8 mouse cellular contexts compared by ENCODE assay signal in the genomic region with DNA sequence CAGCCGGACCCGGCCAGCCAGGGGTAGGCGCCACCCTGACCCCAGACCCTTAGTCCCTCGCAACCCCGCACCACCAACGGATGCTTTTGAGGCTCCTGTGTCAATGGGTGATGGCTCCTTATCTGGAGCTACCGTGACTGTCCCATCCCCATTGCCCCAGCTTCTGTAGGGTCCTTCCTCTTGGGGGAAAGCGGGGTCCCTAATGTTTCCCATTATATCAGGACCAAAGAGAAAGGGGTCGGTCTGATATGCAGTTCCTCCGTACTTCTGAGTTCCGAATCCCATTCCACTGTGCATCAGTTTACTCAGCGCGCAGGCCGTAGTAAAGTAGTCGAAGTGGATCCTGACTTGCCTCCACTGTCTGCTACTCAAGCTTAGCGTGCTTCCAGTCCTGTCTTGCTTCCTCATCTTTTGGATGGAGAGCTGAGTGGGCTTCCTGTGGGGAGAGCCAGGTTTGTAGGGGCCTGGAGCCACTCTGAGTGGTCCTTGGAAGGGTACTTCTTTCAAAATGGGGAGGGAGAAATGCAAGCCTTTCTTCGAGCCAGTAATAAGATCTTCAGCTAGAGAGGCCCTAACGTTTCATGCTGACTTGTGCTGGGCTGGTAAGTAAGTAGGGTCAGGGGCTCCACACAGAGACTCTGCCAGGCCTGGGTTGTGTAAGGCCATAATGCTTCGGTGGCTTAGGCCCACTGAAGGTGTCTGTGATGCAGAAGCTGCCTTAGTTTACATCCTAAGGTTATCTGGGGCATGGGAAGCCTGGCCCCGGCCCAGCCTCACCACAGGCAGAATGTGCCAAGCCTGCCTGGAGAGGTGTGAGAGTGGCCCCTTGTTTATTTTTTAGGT.
DNase-seq lines count a peak whose midpoint lies in the region; ATAC-seq and TF ChIP-seq lines count a peak whose summit lies in the region.

No protein-coding gene starts in this region.

- H3K27ac ChIP-seq in kidney, embryonic 15.5 days: peak overlapping the region; percentile 86
- H3K27ac ChIP-seq in cortical plate, adult 2 months (ENCODE audit: insufficient read depth, low read length): 0 out of 2 replicates have a peak overlapping the region, but pooled peaks have one; percentile 52
- peak overlapping the region; percentile 56; the same call in 1 of the 2 replicates for H3K27ac ChIP-seq in hindbrain, postnatal 0 days

- peak overlapping the region; percentile 83 for H3K9ac ChIP-seq in kidney, embryonic 15.5 days
- H3K9ac ChIP-seq in hindbrain, postnatal 0 days (replicated peaks; ENCODE audit: low read length): peak overlapping the region; percentile 67

- WGBS in kidney, embryonic 15.5 days: 1% methylated on average over 20 of the region's 20 CpGs
- 10% methylated on average over 20 of the region's 20 CpGs for WGBS in hindbrain, postnatal 0 days

- no peak for TF ChIP-seq POLR2A in cortical plate, adult 2 months (IDR thresholded peaks at IDR 0.05; ENCODE audit: extremely low read depth, insufficient read depth, low read length)
- TF ChIP-seq POLR2A in myocyte (IDR thresholded peaks at IDR 0.05; ENCODE audit: insufficient read length, low read depth): no peak

- H3ac ChIP-seq in myocyte (ENCODE audit: control insufficient read depth, insufficient read length): peak overlapping the region; percentile 5

- peaks cover 8% of the 10 kb centered on the region; the same call in 1 of the 2 replicates for H3K36me3 ChIP-seq in kidney, embryonic 15.5 days
- H3K36me3 ChIP-seq in hindbrain, postnatal 0 days (ENCODE audit: insufficient read depth, low read length): no peaks in the 10 kb centered on the region
- H3K36me3 ChIP-seq in myocyte (ENCODE audit: control insufficient read depth, insufficient read depth): no peaks in the 10 kb centered on the region

- TF ChIP-seq CTCF in cortical plate, adult 2 months (IDR thresholded peaks at IDR 0.05; ENCODE audit: extremely low read depth, insufficient read depth, low read length): no peak
- no peak for TF ChIP-seq CTCF in hindbrain, postnatal 0 days (IDR thresholded peaks at IDR 0.05; ENCODE audit: low read depth)

- no peaks in the 10 kb centered on the region for H3K9me3 ChIP-seq in kidney, embryonic 15.5 days (replicated peaks)
- H3K9me3 ChIP-seq in hindbrain, postnatal 0 days (ENCODE audit: low read length): no peaks in the 10 kb centered on the region

- no peaks in the 10 kb centered on the region for H3K79me2 ChIP-seq in myocyte (ENCODE audit: control insufficient read depth, insufficient read depth)

- no peaks in the 10 kb centered on the region for H3K27me3 ChIP-seq in kidney, embryonic 15.5 days
- H3K27me3 ChIP-seq in hindbrain, postnatal 0 days (ENCODE audit: insufficient read depth, low read length): no peaks in the 10 kb centered on the region
- H3K27me3 ChIP-seq in myocyte (ENCODE audit: control insufficient read depth, insufficient read depth, insufficient read length): no peaks in the 10 kb centered on the region

- DNase-seq in kidney, adult 9 months: no peak
- no peak for DNase-seq in hindbrain, postnatal 0 days (ENCODE audit: low spot score)
- no peak for DNase-seq in right cerebral cortex, postnatal 14 days
- DNase-seq in frontal cortex, postnatal 10 days (ENCODE audit: low spot score in 2 of 2): no peak
- no peak for DNase-seq in urinary bladder, adult 2 months (ENCODE audit: low spot score)

- no peak; the same call in 1 of the 2 replicates for ATAC-seq in kidney, embryonic 15.5 days (replicated peaks; ENCODE audit: low FRiP score)
- ATAC-seq in hindbrain, postnatal 0 days: no peak

- H3K4me3 ChIP-seq in kidney, embryonic 15.5 days (replicated peaks): peak overlapping the region; percentile 82
- H3K4me3 ChIP-seq in cortical plate, adult 2 months (ENCODE audit: insufficient read depth, low read length): peak overlapping the region; percentile 37
- H3K4me3 ChIP-seq in hindbrain, postnatal 0 days (ENCODE audit: low read length): peak overlapping the region; percentile 53
- H3K4me3 ChIP-seq in myocyte: peak overlapping the region; percentile 9

- H3K4me2 ChIP-seq in kidney, embryonic 15.5 days: peak overlapping the region; percentile 77
- H3K4me2 ChIP-seq in hindbrain, postnatal 0 days (ENCODE audit: low read depth, low read length): peak overlapping the region; percentile 86
- peak overlapping the region; percentile 70 for H3K4me2 ChIP-seq in myocyte (ENCODE audit: low read depth)

- H3K4me1 ChIP-seq in kidney, embryonic 15.5 days: peaks cover 97% of the 10 kb centered on the region
- no peaks in the 10 kb centered on the region; the same call in none of the 2 replicates for H3K4me1 ChIP-seq in cortical plate, adult 2 months (ENCODE audit: control insufficient read depth, insufficient read depth, low read length)
- peaks cover 29% of the 10 kb centered on the region for H3K4me1 ChIP-seq in hindbrain, postnatal 0 days (ENCODE audit: insufficient read depth, low read length)

TF ChIP-seq in myocyte, 11 proteins besides CTCF, POLR2A, EP300 and RAD21:
- TF ChIP-seq MYOD1 (IDR thresholded peaks at IDR 0.05; ENCODE audit: control insufficient read depth in 1 of 3, insufficient read length in 2 of 3, low read depth in 2 of 3) (no peak), CEBPB (IDR thresholded peaks at IDR 0.05; ENCODE audit: insufficient read depth, poor library complexity, severe bottlenecking) (no peak), USF1 (IDR thresholded peaks at IDR 0.05; ENCODE audit: low read depth) (no peak), MYOG (IDR thresholded peaks at IDR 0.05; ENCODE audit: control insufficient read depth in 1 of 3, insufficient read depth in 1 of 3, insufficient read length in 2 of 3, low read depth in 2 of 3) (no peak), E2F4 (IDR thresholded peaks at IDR 0.05; ENCODE audit: insufficient read depth) (no peak), SRF (IDR thresholded peaks at IDR 0.05; ENCODE audit: control insufficient read depth, insufficient read length, low read depth) (no peak), POLR2AphosphoS2 (IDR thresholded peaks at IDR 0.05; ENCODE audit: insufficient read length, low read depth) (no peak), MAX (IDR thresholded peaks at IDR 0.05; ENCODE audit: low read depth) (no peak), TCF12 (IDR thresholded peaks at IDR 0.05; ENCODE audit: insufficient read depth, poor library complexity, severe bottlenecking) (no peak), REST (IDR thresholded peaks at IDR 0.05; ENCODE audit: insufficient read depth, insufficient read length) (no peak), TCF3 (IDR thresholded peaks at IDR 0.05; ENCODE audit: insufficient read length, low read depth) (no peak)

Comparison
In these comparisons a context has a peak if more than half of its experiments do, and no peak if none do; other contexts are left out.
1. H3K4me3 ChIP-seq: peak in every context shown above with its lines; median percentile 82 in kidney, embryonic 15.5 days; 53 in hindbrain, postnatal 0 days; 37 in cortical plate, adult 2 months; 9 in myocyte.